Mouse (Mus musculus) heart, adult 11 months (tissue): ENCODE results near the gene Prx.

Experiments
- DNase-seq: peaks from one replicate; pipeline ENCODE4 v3.0.0; 2022

Gene Prx

DNA sequence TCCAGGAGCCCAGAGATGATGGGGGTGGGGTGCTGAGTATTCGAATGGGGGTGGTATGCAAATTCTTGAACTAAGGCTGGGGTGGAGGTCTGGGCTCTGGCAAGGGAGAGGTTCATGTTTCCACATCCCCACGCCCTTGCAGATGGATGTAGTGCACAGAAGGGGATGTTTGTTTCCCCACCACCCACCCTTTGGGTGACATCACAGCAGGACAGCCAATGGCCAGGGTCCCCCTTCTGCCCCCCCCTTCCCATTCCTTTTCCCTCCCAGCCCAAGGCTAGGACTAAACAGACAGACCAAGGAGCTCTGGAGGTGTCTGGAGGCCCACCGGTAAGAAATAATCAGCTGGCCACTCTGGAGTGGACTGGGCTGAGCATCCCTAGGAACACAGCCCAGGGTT lies at the start of gene Prx:
Gene Prx (plus strand): TSS at position 289 of the 400 bp plus-strand sequence.
- no peak for DNase-seq

DNA sequence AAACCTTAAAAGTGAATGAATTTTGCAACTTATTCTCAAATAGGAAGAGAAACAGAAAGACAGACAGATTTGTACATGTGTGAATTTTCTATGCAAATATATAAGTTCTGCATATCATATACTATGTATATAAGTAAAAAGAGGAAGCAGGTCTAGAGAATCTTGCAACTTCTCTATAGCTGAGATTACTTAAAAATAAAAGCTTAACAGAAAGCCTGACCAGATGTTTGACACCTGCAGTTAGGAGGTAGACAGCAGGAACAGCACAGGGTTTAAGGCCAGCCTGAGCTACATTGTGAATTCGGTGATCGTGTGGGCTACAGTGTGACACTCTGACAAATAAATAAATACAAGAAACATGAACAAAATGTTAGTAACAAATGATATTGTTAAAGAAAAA lies 47.8 kb upstream of the Prx start:
- DNase-seq, result no peak

DNA sequence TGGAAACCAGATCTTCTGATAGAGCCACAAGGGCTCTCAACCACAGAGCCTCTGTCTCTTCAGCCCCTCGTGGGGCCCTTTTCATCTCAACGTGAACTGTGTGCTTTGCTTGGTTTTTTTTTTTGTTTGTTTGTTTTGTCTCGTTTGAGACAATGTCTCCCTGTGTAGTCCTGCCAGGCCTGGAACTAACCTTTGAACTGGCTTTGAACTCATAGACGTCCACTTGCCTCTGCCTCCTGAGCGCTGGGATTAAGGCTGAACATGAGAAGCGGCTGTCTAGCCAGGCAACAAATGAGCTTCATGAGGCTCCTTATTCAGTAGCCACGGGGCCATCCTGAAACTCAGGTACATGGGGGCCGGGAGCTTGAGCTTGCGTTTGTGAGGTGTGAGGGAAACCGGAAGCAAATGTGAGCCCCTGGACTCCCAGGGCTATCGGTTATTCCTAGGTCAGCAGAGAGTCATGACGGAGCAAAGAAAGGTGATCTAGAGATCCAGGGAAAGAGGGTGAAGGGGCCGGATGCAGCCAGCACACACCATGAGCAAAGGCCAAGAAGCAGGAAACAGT lies 46.8 kb upstream of the Prx start:
- peak; percentile 85 for DNase-seq

DNA sequence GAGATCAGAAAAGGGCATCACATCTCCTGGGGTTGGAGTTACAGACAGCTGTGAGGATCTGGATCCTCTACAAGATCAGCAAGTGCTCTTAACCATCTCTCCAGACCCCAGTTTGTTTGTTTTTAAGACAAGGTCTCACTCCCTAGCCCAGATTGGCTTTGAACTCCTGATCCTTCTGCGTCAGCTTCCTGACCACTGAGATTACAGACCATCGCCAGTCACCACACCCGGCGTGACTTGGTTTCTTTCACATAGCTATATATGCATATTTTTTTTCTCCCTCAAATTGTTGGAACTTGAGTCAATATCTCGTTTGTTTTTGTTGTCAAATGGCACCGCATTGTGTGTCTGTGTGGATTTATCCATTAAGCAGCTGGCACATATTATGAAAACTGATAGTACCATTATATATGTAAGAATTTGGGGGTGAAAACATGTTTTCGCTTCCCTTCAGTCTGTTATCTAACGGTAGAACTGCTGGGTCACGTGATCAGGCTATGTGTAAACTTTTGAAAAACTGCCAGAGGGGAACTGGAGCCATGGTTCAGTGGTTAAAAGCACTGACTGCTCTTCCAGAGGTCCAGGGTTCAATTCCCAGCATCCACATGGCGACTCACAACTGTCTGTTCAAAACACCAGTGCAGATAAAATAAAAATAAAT lies 44.5 kb upstream of the Prx start:
- DNase-seq, result no peak

DNA sequence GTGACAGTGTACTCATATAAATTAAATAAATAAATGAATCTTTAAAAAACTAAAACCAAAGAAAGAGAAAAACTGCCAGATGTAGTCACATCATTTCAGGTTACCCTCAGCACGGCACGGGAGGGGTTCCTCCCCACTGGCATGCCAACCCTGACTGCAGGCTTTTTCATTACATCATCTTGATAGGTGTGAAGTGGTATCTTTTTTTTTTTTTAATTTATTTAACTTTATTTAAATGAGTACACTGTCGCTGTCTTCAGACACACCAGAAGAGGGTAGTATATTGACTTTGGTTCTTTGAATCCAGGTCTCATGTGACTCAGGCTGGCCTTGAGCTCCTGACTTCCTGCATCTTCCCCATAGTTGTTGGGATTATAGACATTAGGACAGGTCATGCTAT lies 43.9 kb upstream of the Prx start:
- DNase-seq, result no peak

DNA sequence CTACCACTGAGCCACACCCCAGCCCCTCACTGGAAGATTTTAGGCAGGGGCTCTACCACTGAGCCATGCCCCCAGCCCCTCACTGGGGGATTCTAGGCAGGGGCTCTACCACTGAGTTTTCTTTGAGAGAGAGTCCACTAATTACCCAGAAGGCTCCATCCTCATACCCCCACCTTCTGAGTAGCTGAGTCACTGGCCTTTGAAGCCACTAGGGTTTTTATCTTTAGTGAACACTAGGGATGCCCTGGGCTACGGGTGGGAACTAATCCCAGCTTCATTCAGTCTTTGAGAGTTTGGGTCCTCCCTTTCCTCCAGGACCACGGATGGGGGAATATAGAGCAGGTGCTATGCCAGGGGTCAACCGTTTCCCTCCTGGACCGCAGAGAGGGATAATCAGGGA lies 40.5 kb upstream of the Prx start:
- DNase-seq, result peak; percentile 80

DNA sequence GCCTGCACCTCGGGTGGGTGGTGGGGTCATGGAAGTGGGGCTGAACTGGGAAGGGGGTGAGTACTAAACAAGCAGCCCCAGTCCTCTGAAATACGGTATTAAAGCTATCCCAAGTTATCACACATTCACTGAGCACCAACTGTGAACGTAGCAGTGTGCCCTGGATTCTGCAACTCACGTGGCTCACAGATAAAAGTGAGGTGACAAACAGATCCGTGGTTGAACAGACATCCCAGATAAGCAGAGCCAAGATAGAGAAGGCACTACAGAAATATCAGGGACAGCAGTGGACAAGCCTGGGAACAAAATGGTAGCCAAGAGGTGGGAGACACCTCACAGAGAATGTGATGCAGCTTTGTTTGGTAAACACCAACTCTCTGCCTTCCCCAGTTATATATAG lies 39.5 kb upstream of the Prx start:
- no peak for DNase-seq

DNA sequence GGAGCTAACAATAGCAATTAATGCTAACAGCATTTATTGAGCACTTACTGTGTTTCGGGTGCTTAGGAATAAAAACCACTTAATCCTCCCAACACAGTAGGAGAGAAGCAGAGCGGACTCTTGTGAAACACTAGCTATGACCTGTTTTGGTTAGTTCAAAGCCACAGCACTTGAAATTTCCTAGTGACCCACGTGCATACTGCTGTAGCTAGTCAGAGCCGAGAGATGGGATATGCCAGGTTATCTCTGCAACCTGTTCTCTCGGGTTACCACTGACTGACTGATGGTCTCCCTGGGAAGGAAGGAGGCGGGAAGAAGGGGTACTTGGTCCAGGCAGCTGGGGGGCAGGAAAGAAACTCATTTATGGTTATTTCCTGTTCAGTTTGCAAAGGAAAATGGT lies 38.6 kb upstream of the Prx start:
- DNase-seq, result no peak

DNA sequence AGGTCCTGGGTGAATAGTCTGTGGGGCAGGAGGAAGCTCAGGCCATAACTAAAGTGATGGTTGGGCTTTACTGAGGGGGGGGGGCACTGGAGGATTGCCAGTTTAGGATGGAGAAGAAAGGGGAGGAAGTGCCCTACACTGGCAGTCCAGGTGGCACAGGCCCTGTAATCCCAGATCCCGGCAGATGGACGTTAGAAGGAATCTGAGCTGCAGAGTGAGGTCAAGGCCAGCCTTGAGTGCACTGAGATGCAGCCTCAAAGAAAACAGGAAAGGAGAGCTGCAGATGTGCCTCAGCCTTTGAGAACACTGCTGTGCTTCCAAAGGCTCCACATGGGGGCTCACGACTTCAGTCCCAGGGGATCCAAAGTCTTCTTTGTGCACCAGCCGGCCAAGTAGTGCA lies 31.5 kb upstream of the Prx start:
- DNase-seq, result peak; percentile 80

DNA sequence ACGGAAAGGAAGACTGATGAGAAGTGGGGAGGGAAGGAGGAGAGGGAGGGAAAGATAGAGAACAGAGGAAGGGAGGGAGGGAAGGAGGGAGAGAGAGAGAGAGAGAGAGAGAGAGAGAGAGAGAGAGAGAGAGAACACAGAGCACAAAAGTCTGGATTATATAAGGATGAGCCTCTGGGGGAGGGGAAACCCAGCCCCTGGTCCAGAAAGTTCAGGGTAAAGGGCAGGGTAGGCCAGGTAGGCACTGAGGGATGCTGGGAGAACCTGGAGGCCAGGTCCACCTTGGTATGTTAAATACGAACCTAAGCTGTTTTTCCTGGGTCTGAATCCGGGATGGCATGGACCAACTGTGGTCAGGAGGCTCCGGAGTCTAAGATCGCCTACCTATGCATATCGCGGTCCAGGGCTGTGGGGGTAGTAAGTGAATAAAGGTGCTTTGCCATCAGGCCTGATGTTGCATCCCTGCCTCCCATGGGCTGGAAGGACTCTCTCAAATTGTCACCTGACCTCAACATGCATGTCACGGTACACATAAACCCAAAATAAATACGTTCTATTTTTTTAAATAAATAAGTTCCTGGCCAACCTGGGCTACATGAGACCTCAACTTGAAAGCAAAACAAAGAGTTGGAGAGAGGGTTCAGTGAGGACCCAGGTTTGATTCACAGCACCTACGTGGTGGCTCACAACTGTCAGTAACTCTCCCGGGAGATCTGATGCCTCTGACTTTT lies 27.6 kb upstream of the Prx start:
- DNase-seq, result peak; percentile 91

DNA sequence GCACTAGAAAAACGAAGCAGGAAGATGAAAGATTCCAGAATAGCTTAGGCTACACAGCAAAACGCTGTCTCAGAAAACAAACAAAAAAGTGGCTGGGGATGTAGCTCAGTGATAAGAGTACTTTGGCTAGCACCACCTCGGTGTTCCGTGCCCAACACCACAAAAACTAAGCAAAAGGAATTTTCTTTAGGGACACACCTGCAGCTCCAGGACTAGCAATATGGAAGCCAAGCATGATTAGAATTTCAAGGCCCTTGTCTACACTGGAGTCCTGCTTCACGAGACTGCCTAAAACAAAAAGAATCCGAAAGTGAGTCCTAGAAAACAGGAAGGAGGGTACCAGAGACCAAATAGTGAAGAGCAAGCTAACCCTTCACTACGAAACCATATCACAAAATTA lies 26.5 kb upstream of the Prx start:
- DNase-seq, result peak; percentile 93

DNA sequence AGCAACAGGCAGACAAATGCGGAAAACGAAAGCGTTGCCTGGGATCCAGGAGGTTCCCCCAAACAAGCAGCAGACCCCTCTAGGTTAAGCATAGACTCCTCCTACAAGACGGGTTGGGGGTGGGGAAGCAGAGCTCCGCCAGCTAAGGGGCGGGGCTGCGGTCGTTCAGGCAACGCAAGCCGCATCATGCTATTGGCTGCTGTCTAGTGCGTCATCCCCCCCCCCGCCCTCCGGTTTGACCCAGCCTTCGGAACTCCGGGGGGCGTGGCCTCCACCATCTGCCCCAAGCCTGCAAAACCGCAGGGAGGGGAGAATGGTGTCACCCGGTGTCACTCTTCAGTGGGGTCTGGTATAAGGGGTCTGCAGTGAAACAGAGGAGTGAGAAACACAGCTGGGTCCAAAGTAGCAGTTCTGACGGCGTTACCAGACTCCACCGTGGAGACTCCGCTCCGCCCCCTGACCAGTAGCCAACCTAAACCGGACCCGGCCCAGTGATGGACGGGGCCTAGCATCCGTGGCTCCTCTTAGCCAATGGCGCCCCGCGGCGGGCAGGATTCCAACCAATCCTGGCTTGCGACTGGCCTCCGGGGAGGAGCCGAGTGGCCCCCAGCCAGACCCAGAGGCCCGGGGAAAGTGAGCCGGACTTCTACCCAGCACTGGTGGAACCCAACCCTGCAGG lies 25.8 kb upstream of the Prx start, which contains the start of gene Sertad3:
Gene Sertad3 (plus strand): TSS at position 613 of the 679 bp plus-strand sequence.
- peak; percentile 100 for DNase-seq

DNA sequence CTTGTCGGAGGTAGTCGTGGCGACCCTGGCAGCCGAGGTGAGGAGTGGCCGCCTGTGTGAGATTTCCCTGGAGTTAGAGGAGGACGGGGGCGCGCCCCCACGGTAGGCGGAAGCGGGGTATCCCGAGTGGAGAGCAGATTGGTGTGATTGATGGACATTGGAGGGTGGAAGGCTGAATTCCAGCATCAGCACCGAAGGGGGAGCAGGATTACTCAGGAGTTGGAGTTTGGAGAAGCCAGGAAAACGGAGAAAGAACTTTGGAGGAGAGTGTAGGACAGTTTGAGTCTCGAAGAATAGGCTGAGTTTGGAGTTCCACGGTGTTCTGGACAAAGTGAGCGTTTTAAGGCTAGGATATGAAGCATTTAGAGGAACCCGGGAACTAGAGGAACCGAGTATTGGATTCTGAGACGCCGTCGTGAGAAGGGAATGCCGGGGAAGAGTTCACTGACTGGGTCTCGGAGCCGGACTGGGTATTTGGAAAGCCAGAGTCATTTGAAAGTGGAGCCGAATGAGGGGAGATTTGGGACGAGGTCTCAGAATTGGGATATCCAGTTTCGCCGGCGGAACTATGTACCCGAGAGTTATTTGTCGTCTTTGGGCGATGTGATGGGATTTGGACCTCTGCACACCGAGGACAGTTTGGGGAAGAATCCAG lies 25.2 kb upstream of the Prx start:
- DNase-seq, result no peak

DNA sequence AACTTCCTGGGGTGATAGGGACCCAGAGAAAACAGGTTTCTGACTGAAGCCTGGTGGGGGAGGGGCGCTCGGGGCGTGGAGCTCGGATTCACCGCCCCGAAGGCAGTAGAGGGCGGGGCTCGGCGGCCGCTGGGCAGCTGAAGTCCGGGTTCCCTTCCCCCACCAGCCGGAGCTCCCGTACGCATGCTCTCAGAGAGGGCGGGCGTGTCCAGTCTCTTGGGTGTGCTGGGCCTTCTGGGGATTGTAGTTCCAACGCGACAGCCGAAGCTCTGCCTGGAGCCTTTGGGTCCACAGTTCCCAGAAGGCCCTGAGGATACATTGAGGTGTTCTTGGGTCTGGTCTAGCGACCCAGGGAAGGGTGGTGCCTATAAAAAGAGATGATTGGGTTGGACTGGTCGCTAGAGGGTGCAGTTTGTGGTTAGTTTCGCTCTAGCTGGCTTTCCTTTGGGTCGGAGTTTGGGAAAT lies 24.6 kb upstream of the Prx start:
- DNase-seq, result peak; percentile 100

DNA sequence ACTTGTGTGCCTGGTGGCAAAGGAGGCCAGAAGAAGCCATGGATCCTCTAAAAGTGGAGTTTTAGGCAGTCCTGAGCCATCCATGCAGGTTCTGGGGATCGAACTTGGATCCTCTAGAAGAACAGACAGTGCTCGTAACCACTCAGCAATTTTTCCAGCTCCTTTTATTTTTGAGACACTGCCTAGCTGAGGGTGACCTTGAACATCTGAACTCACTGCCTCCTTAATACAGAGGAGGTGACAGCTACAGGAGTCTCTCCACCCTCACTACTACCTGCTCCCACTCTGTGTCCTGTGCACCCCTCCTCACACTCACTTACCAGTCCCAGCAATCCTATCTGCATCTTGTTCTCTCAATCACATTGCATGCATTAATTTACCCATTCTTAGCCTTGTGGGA lies 23.5 kb upstream of the Prx start:
- DNase-seq, result no peak

DNA sequence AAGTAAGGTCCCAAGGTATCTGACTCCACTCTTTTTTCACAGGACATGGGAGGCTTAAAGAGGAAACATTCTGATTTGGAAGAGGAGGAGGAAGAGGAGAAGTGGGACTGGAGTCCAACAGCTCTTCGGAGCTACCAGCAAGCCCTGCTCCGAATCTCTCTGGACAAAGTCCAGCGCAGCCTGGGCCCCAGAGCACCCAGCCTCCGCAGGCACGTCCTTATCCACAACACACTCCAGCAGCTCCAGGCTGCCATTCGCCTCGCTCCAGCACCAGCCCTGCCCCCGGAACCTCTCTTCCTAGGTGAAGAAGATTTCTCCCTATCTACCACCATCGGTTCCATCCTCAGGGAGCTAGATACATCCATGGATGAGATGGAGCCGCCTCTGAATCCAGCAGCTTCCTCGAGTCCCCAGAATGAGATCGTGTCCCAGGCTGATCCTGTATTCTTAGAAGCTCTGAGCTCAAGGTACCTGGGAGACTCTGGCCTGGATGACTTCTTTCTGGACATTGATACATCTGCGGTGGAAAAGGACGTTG lies 23.0 kb upstream of the Prx start:
- DNase-seq, result no peak

DNA sequence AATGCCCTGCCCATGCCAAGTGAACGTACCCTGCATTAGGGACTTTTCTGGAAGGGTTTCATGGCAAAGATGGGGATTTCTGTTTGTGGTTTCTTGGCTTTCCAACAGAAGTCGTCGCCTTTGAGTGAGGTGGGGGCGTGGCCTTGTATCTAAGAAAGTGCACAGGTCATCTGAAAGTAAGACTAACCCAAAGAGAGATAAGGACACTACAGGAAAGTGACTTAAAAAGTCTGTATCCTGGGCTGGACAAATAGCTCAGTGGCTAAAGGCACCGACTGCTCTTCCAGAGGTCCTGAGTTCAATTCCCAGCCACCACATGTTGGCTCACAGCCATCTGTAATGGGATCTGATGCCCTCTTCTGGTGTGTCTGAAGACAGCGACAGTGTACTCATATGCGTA lies 20.6 kb upstream of the Prx start:
- DNase-seq, result no peak

DNA sequence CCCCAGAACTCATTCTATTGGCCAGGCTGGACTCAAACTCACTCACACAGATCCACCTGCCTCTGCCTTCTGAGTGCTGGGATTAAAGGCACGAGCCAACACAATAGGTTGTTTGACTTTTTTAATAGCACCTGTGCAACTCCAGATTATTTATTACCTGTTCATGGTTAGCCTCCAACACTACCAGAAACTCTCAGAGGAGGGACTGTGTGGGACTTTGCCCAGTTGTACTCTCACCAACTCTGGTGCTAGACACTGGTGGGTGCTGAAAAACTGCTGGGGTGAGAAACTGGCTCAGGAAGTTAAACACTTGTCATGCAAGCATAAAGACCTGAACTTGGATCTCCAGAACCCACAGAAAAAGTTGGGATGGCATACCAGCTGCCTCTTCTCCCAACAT lies 19.4 kb upstream of the Prx start:
- no peak for DNase-seq

DNA sequence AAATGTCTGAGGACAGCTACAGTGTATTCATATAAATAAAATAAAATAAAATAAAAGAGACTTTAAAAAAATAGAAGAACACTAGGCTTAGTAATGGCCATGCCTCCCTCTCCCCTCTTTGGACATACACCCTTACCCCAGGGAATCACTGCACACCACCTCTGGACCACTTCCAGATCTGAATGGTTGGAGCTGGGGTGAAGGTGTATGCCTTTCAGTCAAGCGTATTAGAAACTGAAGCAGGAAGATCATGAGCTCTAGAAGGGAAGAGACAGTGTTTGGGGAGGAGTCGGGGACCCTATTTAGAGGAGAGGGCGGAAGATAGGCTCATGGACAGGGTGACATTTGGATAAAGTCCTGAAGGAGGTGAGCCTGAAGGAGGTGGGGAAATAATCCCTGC lies 18.6 kb upstream of the Prx start:
- DNase-seq, result peak; percentile 89

DNA sequence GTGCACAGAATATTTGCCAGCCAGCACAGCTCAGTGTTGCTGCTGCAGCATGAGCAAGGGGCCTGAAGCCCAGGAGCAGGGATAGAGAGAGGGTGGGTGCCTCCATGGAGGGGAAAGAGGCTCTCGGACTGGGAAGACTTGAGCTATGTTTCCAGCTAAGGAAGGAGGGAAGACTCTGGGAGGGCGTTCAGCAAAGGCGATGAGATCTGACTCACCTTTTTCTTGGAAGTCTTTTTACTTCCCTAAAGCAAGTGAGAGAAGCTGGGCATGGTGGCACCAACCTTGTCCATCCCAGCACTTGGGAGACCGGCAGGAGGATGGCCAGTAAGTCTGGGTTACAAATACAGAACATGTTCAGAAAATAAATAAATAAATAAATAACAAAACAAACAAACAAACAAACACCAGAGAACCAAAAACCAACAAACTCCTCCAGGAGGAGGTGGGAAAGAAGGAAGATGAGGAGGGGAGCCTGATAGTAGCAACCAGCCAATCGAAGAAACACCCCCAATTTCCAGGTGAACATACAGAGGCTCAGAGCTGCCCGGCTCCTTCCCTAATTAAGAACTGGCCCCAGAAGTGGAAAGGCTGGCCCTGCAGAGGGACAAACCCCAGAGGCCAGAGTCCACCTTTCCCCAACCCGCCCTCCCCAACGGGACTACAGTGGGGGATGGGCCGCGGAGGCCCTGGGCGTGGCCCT lies 18.0 kb upstream of the Prx start:
- no peak for DNase-seq

DNA sequence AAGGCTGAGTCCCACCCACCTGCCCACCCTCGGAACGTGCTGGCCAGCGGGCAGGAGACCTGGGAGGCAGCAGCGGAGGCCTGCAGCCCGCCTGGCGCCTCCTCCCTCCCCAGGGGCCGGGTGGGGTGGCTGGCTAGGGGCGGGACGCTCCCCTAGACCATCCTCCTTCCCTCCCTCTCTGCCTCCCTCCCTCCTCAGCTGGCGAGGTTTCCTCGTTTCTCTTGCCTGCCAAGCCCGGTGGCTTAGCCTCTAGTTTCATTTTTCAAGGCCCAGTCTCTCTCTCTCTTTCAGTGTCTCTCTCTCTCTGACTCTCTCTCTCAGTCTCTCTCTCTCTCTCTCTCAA lies 17.5 kb upstream of the Prx start:
- DNase-seq, result peak; percentile 100

DNA sequence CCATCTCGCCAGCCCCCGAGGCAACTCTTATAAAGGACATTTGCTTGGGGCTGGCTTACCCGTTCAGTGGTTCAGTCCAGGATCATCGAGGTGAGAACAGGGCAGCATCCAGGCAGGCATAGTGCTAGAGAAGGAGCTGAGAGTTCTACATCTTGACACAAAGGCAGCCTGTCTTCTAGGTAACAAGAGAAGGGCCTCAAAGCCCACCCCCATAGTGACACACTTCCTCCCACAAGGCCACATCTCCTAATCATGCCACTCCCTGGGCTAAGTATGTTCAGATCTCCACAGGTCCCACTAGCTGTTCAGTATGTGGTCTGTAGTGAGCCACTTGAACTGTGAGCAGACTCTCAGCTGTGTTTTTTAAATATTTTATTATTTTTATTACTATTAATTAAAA lies 15.3 kb upstream of the Prx start:
- no peak for DNase-seq
